Mouse (Mus musculus): Measurements from ENCODE around the gene Klhl35.

DNA sequence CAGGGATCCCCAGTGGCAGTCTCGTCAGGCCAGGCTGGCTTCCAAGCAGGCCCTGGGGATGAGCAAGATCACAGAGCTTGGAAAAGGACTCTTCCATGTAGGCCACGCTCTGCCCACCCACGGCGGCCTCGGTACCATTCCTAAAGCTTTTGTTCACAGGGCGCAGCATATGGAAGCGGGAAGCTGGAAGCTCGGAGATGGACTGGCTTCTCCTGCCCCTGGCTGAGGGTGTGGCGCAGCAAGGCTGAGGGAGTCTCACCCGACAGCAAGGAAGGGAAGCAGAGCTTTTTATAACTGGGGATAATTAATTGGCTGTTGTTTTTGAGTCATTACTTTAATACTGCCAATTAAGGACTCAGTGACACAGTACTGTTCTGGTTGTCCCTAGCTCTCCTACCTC is 38.8 kb upstream of the Klhl35 start:
- TF ChIP-seq CTCF (conservative IDR thresholded peaks at IDR 0.05; ENCODE audit: low read length) (no peak), NANOG (IDR thresholded peaks at IDR 0.05; ENCODE audit: borderline replicate concordance, low read length) (no peak)

Data from E14TG2a.4 (cell line).